Mouse (Mus musculus) bone marrow, adult 2 months (tissue): Measurements from ENCODE around the gene Drd4. TPM values are rescaled to one million over a fixed set of nuclear protein-coding genes. Genes with fewer than 3 reads are reported as not detected.
A peak's percentile ranks its signal among the peaks of the same experiment; 100 is the strongest.

Experiments used
- H3K27ac ChIP-seq: fragments of 200-500 bp; 2 replicates; pipeline ENCODE4 v1.5.1; 2012; ENCODE audit warnings: low read depth, mild to moderate bottlenecking, control low read depth, inconsistent platforms, low read length; ENCODE audit not compliant: control insufficient read depth, poor library complexity, insufficient read depth
- H3K4me1 ChIP-seq: fragments of 200-500 bp; 2 replicates; pipeline ENCODE4 v1.6.1; 2011; ENCODE audit warnings: low read length; ENCODE audit not compliant: control insufficient read depth, insufficient read depth
- H3K4me3 ChIP-seq: fragments of 200-500 bp; replicated peaks from 2 replicates; pipeline ENCODE3; 2011; ENCODE audit warnings: mild to moderate bottlenecking, low read depth, low read length, control low read depth; ENCODE audit not compliant: control insufficient read depth
- CTCF ChIP-seq: fragments of 200-500 bp; IDR thresholded peaks from 2 replicates; pipeline ENCODE4 v1.5.1; 2011; ENCODE audit warnings: low read length, control low read depth; ENCODE audit not compliant: control insufficient read depth, insufficient read depth
- POLR2A ChIP-seq: fragments of 200-500 bp; IDR thresholded peaks from 2 replicates; pipeline ENCODE4 v1.6.1; 2011; ENCODE audit warnings: low read depth, mild to moderate bottlenecking, control low read depth, low read length, borderline replicate concordance; ENCODE audit not compliant: control insufficient read depth
- WGBS: fragments of 180-500 bp; shearing (Covaris S2); methylation state at CpG from one replicate; pipeline ENCODE4 v1.1.7; 2018; 5-methylcytosine and 5-hydroxymethylcytosine counted together
- polyA plus RNA-seq: library from polyadenylated mRNA; stranded (reverse); fragments of >200 nt; gene quantifications from 2 replicates; pipeline ENCODE4 v1.2.4, GENCODE M21; 2011; ENCODE audit warnings: low replicate concordance; ENCODE audit not compliant: missing spikeins, insufficient read depth, insufficient read length

Drd4 gene
- polyA plus RNA-seq, 1 experiment, result not detected

GRCm38 (mm10) chr7:141297926-141298650, 6.3 kb downstream of the Drd4 start:
- Histone ChIP-seq H3K4me3 (no peak overlapping the region), H3K27ac (no peak overlapping the region), H3K4me1 (peaks cover 3% of the 10 kb centered on the region)
- WGBS, result 76% methylated on average over 3 of the region's 3 CpGs
- no peak for TF ChIP-seq CTCF
- no peak for TF ChIP-seq POLR2A

- 88% methylated on average over 8 of the region's 8 CpGs for WGBS
- TF ChIP-seq CTCF, result no peak
- TF ChIP-seq POLR2A, result no peak
- H3K4me3 ChIP-seq, result no peak overlapping the region
- no peak overlapping the region for H3K27ac ChIP-seq
- H3K4me1 ChIP-seq, result peaks cover 3% of the 10 kb centered on the region
Measured at GRCm38 (mm10) chr7:141299175-141299574, 7.4 kb downstream of the Drd4 start.

- TF ChIP-seq POLR2A (no peak), CTCF (no peak)
- peaks cover 3% of the 10 kb centered on the region for H3K4me1 ChIP-seq
- no peak overlapping the region for H3K27ac ChIP-seq
- 96% methylated on average over 9 of the region's 9 CpGs for WGBS
- no peak overlapping the region for H3K4me3 ChIP-seq
Measured at GRCm38 (mm10) chr7:141301386-141301785, 9.6 kb downstream of the Drd4 start.

- peak overlapping the region; percentile 34 for H3K27ac ChIP-seq
- WGBS, result 50% methylated on average over 1 of the region's 1 CpGs
- H3K4me3 ChIP-seq, result no peak overlapping the region
- TF ChIP-seq POLR2A (no peak), CTCF (no peak)
- H3K4me1 ChIP-seq, result peaks cover 3% of the 10 kb centered on the region
Measured at GRCm38 (mm10) chr7:141302702-141303268, 11.0 kb downstream of the Drd4 start.

- H3K4me3 ChIP-seq, result no peak overlapping the region
- H3K27ac ChIP-seq, result no peak overlapping the region
- WGBS, result 90% methylated on average over 4 of the region's 4 CpGs
- no peak for TF ChIP-seq POLR2A
- TF ChIP-seq CTCF, result no peak
- peaks cover 3% of the 10 kb centered on the region for H3K4me1 ChIP-seq
Measured at GRCm38 (mm10) chr7:141304537-141304936, 12.7 kb downstream of the Drd4 start.

- Histone ChIP-seq H3K27ac (no peak overlapping the region), H3K4me3 (no peak overlapping the region), H3K4me1 (no peaks in the 10 kb centered on the region)
- 90% methylated on average over 2 of the region's 2 CpGs for WGBS
- TF ChIP-seq POLR2A (no peak), CTCF (no peak)
Measured at GRCm38 (mm10) chr7:141314416-141314815, 22.6 kb downstream of the Drd4 start.

GRCm38 (mm10) chr7:141315076-141315475, 23.3 kb downstream of the Drd4 start:
- Histone ChIP-seq H3K4me1 (no peaks in the 10 kb centered on the region), H3K27ac (no peak overlapping the region), H3K4me3 (no peak overlapping the region)
- WGBS, result 77% methylated on average over 8 of the region's 8 CpGs
- TF ChIP-seq POLR2A, result no peak
- no peak for TF ChIP-seq CTCF

GRCm38 (mm10) chr7:141315974-141316373, 24.2 kb downstream of the Drd4 start:
- H3K27ac ChIP-seq, result no peak overlapping the region
- WGBS, result 60% methylated on average over 5 of the region's 5 CpGs
- H3K4me1 ChIP-seq, result no peaks in the 10 kb centered on the region
- TF ChIP-seq POLR2A (no peak), CTCF (peak; percentile 74)
- H3K4me3 ChIP-seq, result no peak overlapping the region

- Histone ChIP-seq H3K4me1 (no peaks in the 10 kb centered on the region), H3K4me3 (no peak overlapping the region), H3K27ac (no peak overlapping the region)
- TF ChIP-seq CTCF (no peak), POLR2A (no peak)
- WGBS, result 73% methylated on average over 1 of the region's 1 CpGs
Measured at GRCm38 (mm10) chr7:141317619-141318132, 25.9 kb downstream of the Drd4 start.
